Mouse (Mus musculus): ENCODE data around the gene Rgs8. TPM values are rescaled to one million over a fixed set of nuclear protein-coding genes. Genes with fewer than 3 reads are reported as not detected.

Gene Rgs8
- polyA plus RNA-seq (2015; fragmentation: Nextera tagmentation; extraction: Ambion mirVana) = 42.0 and 46.9 TPM in 2 replicates

DNA sequence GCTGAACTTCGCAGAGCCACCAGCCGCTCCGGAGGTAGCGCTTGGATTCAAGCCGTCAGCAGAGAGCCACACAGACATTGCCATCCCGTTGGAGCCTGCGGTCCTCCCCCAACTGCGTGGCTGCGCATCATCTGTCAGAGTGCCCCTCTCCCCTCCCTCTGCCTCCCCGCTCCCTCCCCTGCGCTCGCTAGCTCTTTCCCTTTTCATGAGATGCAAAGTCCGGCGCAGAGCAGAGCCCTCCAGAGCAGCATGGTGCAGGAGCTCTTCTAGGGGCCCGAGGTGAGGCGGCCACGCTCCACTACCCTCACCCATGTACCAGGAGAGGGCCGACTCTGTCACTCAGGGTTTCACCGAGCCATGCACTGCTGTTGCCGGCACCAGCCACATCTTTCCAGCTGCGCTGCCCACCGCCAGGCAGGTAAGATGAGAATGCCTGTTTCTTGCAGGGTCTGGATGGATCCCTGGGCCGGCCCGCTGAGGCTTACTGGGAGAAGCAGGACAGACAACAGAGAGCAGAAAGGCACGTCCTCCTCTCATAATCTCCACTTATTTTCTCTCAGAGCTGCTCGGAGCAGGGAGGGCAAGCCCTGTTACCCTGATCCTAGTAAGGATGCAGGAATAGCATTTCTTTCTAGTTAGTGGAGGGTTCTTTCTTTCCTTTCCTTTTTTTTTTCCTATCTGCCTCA lies at the start of gene Rgs8:
Gene Rgs8, plus strand, starts transcription at position 88 of the 686 bp plus-strand sequence.
- peaks cover 55% of the 10 kb centered on the region for H3K4me1 ChIP-seq
- no peaks in the 10 kb centered on the region for H3K36me3 ChIP-seq (replicated peaks)
- H3K27me3 ChIP-seq (replicated peaks) = no peaks in the 10 kb centered on the region
- H3K4me2 ChIP-seq = peak within 1 kb of the TSS; percentile 68
- peak within 1 kb of the TSS; percentile 46 for H3K4me3 ChIP-seq
- H3K9me3 ChIP-seq = no peaks in the 10 kb centered on the region
- peak; percentile 88 for ATAC-seq (replicated peaks)
- peak within 1 kb of the TSS; percentile 52 for H3K9ac ChIP-seq
- WGBS = under 1% methylated on average over 26 of the region's 26 CpGs
- H3K27ac ChIP-seq = peak within 1 kb of the TSS; percentile 81

DNA sequence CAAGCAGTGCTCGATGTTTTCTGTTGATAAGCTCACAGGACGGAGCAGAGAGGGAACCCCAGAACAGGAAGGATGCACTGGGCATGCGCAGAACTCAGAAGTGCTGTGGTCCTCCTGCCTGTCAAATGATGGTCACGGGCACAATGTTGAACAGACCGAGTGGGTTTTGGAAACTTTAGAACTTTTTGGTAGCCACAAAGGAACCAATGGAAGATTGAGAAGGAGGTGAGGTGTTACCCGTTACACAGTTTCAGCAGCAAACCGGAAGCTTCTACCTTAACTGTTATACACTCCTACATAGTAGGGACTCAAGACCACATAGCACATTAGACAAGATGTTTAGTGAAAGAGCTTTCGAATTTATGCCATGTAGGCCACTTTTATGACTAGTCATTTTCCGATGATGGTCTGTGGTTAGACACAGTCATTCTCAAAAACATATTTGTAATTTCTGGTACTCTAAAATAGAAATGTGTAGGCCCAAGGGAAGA lies 35.4 kb upstream of the Rgs8 start:
- Histone ChIP-seq H3K4me3 (no peak overlapping the region), H3K4me2 (no peak overlapping the region), H3K36me3 (replicated peaks) (no peaks in the 10 kb centered on the region), H3K4me1 (no peaks in the 10 kb centered on the region), H3K9ac (no peak overlapping the region), H3K27me3 (replicated peaks) (no peaks in the 10 kb centered on the region), H3K9me3 (no peaks in the 10 kb centered on the region), H3K27ac (no peak overlapping the region)
- WGBS = 92% methylated on average over 9 of the region's 9 CpGs
- no peak for ATAC-seq (replicated peaks)

DNA sequence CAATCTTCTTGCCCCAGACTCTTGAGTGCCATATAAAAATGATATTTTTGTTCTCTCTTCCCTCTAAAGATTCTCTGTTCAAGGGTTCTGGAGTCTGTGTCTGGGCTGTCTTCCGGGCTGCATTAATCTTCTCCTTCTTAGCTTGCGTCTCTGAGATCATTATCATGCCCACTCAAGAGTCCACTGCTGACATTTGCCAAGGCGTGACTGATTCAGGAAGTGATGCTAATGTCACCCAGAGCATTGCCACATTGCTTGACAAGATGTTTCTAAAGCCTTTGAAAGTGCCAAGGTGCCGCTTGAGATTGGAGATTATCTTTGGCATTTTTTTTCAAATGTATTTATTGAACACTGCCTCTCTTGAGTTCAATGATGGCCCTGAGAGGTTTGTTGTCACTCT lies 29.8 kb upstream of the Rgs8 start:
- no peak overlapping the region for H3K4me3 ChIP-seq
- no peaks in the 10 kb centered on the region for H3K9me3 ChIP-seq
- no peak overlapping the region for H3K4me2 ChIP-seq
- ATAC-seq (replicated peaks) = no peak
- no peaks in the 10 kb centered on the region for H3K36me3 ChIP-seq (replicated peaks)
- H3K9ac ChIP-seq = no peak overlapping the region
- no peak overlapping the region for H3K27ac ChIP-seq
- H3K27me3 ChIP-seq (replicated peaks) = no peaks in the 10 kb centered on the region
- no peaks in the 10 kb centered on the region for H3K4me1 ChIP-seq
- WGBS = 82% methylated on average over 4 of the region's 4 CpGs

DNA sequence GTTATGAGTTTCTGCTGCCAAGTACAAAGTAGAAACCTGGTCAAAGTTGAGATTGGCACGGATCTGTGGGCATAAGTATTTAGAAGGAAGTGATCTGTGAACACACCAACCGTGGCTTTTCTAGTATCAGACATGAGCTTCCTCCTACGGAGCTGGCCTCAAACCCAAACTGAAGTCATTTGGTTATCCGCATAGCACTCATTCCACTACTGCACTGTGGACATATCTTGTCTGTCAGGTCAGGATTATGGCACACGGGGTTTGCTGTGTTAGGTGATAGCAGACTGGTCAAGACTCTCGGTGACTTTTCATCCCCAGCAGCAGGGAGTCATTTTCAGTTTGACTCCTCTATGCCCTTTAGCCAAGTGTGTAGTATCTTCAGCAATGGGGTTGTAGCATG lies 20.1 kb upstream of the Rgs8 start:
- Histone ChIP-seq H3K9ac (no peak overlapping the region), H3K27ac (no peak overlapping the region), H3K27me3 (replicated peaks) (no peaks in the 10 kb centered on the region), H3K36me3 (replicated peaks) (no peaks in the 10 kb centered on the region), H3K9me3 (no peaks in the 10 kb centered on the region), H3K4me2 (no peak overlapping the region), H3K4me1 (no peaks in the 10 kb centered on the region), H3K4me3 (no peak overlapping the region)
- WGBS = 92% methylated on average over 6 of the region's 6 CpGs
- ATAC-seq (replicated peaks) = no peak

- ATAC-seq (replicated peaks) = no peak
- no peaks in the 10 kb centered on the region for H3K36me3 ChIP-seq (replicated peaks)
- 76% methylated on average over 5 of the region's 5 CpGs for WGBS
These were observed 17.8 kb upstream of the Rgs8 start for GRCm38 (mm10) chr1:153635056-153635455.

DNA sequence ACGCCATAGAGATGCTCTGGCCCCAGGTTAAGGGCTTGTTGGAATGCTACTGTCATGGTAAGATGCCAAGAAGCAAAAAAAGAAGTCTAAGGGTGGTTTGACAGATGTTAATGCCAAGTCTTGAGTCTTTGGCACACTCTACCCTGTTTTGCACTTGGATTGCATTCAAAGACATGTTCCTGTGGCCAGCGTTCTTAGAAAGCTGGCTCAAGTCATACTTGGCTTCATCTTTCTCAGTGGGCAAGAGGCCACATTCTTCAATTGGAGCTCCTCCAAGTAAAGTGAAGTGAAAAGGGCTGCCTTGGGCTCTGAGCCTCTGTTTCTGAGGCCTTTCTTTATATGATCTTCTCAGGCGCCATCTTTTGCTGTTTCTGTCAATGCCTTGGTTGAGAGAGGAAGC lies 17.3 kb upstream of the Rgs8 start:
- Histone ChIP-seq H3K27me3 (replicated peaks) (no peaks in the 10 kb centered on the region), H3K4me1 (no peaks in the 10 kb centered on the region), H3K27ac (no peak overlapping the region), H3K9ac (no peak overlapping the region), H3K36me3 (replicated peaks) (no peaks in the 10 kb centered on the region), H3K4me2 (no peak overlapping the region), H3K9me3 (no peaks in the 10 kb centered on the region), H3K4me3 (no peak overlapping the region)
- no peak for ATAC-seq (replicated peaks)
- WGBS = 80% methylated on average over 3 of the region's 3 CpGs

More at GRCm38 (mm10) chr1:153635056-153635455, 17.8 kb upstream of the Rgs8 start:
- no peak overlapping the region for H3K9ac ChIP-seq
- no peak overlapping the region for H3K27ac ChIP-seq
- no peaks in the 10 kb centered on the region for H3K4me1 ChIP-seq
- H3K4me2 ChIP-seq = no peak overlapping the region
- no peak overlapping the region for H3K4me3 ChIP-seq
- H3K27me3 ChIP-seq (replicated peaks) = no peaks in the 10 kb centered on the region
- H3K9me3 ChIP-seq = no peaks in the 10 kb centered on the region

- Histone ChIP-seq H3K9ac (no peak overlapping the region), H3K36me3 (replicated peaks) (no peaks in the 10 kb centered on the region), H3K9me3 (no peaks in the 10 kb centered on the region), H3K4me2 (no peak overlapping the region), H3K27me3 (replicated peaks) (no peaks in the 10 kb centered on the region), H3K4me3 (no peak overlapping the region), H3K4me1 (peaks cover 8% of the 10 kb centered on the region), H3K27ac (no peak overlapping the region)
- 70% methylated on average over 5 of the region's 5 CpGs for WGBS
- no peak for ATAC-seq (replicated peaks)
These were observed 16.0 kb upstream of the Rgs8 start for GRCm38 (mm10) chr1:153636821-153637220.

- WGBS = 3% methylated on average over 9 of the region's 9 CpGs
- no peaks in the 10 kb centered on the region for H3K9me3 ChIP-seq
- H3K27ac ChIP-seq = peak overlapping the region; percentile 74
- no peaks in the 10 kb centered on the region for H3K36me3 ChIP-seq (replicated peaks)
- H3K27me3 ChIP-seq (replicated peaks) = no peaks in the 10 kb centered on the region
- no peak overlapping the region for H3K9ac ChIP-seq
- peak; percentile 90 for ATAC-seq (replicated peaks)
- peak overlapping the region; percentile 43 for H3K4me2 ChIP-seq
- peaks cover 24% of the 10 kb centered on the region for H3K4me1 ChIP-seq
- 0 out of 2 replicates have a peak overlapping the region, but pooled peaks have one; percentile 3 for H3K4me3 ChIP-seq
These were observed 11.3 kb upstream of the Rgs8 start for GRCm38 (mm10) chr1:153641492-153641939.

- peaks cover 24% of the 10 kb centered on the region for H3K4me1 ChIP-seq
- H3K4me2 ChIP-seq = peak overlapping the region; percentile 43
- peak overlapping the region; percentile 74 for H3K27ac ChIP-seq
- no peaks in the 10 kb centered on the region for H3K36me3 ChIP-seq (replicated peaks)
- no peak overlapping the region for H3K9ac ChIP-seq
- no peaks in the 10 kb centered on the region for H3K27me3 ChIP-seq (replicated peaks)
- H3K4me3 ChIP-seq = 0 out of 2 replicates have a peak overlapping the region, but pooled peaks have one; percentile 3
- no peaks in the 10 kb centered on the region for H3K9me3 ChIP-seq
- peak; percentile 64 for ATAC-seq (replicated peaks)
- WGBS = 4% methylated on average over 13 of the region's 13 CpGs
These were observed 10.8 kb upstream of the Rgs8 start for GRCm38 (mm10) chr1:153641940-153642501.

DNA sequence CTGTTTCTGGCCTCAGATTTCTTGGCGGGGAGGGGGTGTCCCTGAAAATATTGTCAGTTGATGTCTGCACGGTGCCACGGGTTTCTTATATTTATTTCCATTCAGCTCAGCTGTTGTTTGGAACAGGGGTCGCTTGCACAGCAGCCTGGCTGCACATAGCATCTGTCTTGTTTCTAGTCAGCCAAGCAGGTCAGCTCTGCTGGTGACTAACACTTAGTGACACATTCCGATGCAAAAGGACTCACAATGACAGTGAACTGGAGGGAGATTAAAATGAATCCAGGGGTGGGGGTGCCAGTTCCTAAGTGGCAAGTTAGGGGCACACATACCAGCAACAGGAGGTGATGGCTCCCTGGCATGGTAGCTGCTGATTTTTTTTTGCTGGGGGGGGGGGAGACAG lies 849 bp downstream of the Rgs8 start:
- Histone ChIP-seq H3K4me3 (peak overlapping the region; percentile 46), H3K9ac (peak overlapping the region; percentile 52), H3K4me2 (peak overlapping the region; percentile 68), H3K4me1 (peaks cover 60% of the 10 kb centered on the region), H3K27ac (peak overlapping the region; percentile 81), H3K27me3 (replicated peaks) (no peaks in the 10 kb centered on the region), H3K36me3 (replicated peaks) (no peaks in the 10 kb centered on the region), H3K9me3 (no peaks in the 10 kb centered on the region)
- 5% methylated on average over 5 of the region's 5 CpGs for WGBS
- ATAC-seq (replicated peaks) = 0 out of 2 replicates have a peak, but pooled peaks have one; percentile 18

GRCm38 (mm10) chr1:153659666-153660065 lies 6.8 kb downstream of the Rgs8 start:
- no peak for ATAC-seq (replicated peaks)

GRCm38 (mm10) chr1:153660982-153661688 lies 8.3 kb downstream of the Rgs8 start:
- H3K27me3 ChIP-seq (replicated peaks) = no peaks in the 10 kb centered on the region
- peak; percentile 25 for ATAC-seq (replicated peaks)
- H3K4me2 ChIP-seq = peak overlapping the region; percentile 52
- H3K4me1 ChIP-seq = peaks cover 75% of the 10 kb centered on the region
- no peaks in the 10 kb centered on the region for H3K9me3 ChIP-seq
- H3K4me3 ChIP-seq = peak overlapping the region; percentile 13
- H3K27ac ChIP-seq = peak overlapping the region; percentile 85
- H3K9ac ChIP-seq = peak overlapping the region; percentile 23; the same call in 1 of the 2 replicates
- H3K36me3 ChIP-seq (replicated peaks) = no peaks in the 10 kb centered on the region
- WGBS = 7% methylated on average over 15 of the region's 15 CpGs

More at GRCm38 (mm10) chr1:153659666-153660065, 6.8 kb downstream of the Rgs8 start:
- Histone ChIP-seq H3K27me3 (replicated peaks) (no peaks in the 10 kb centered on the region), H3K4me2 (peak overlapping the region; percentile 34), H3K9me3 (no peaks in the 10 kb centered on the region), H3K36me3 (replicated peaks) (no peaks in the 10 kb centered on the region), H3K27ac (peak overlapping the region; percentile 85), H3K4me3 (no peak overlapping the region), H3K9ac (peak overlapping the region; percentile 18; the same call in 1 of the 2 replicates), H3K4me1 (peaks cover 75% of the 10 kb centered on the region)
- 18% methylated on average over 9 of the region's 9 CpGs for WGBS
